Mouse (Mus musculus): ENCODE data around the gene Per3. TPM values are rescaled to one million over a fixed set of nuclear protein-coding genes. Genes with fewer than 3 reads are reported as not detected.

The Per3 gene
- polyA plus RNA-seq, 1 experiment = 0.03 TPM

- Histone ChIP-seq H3K27me3 (ENCODE audit: control insufficient read depth) (no peaks in the 10 kb centered on the region), H3K9me3 (ENCODE audit: control insufficient read depth, low read length) (no peaks in the 10 kb centered on the region), H3K4me1 (ENCODE audit: control insufficient read depth) (no peaks in the 10 kb centered on the region), H3K36me3 (ENCODE audit: control insufficient read depth) (no peaks in the 10 kb centered on the region; the same call in 1 of the 2 replicates), H3K4me3 (replicated peaks) (no peak overlapping the region)
- TF ChIP-seq GATA1 (IDR thresholded peaks at IDR 0.05; ENCODE audit: low read length) (no peak), TAL1 (IDR thresholded peaks at IDR 0.05; ENCODE audit: low read length) (no peak)
Measured at GRCm38 (mm10) chr4:151001397-151001796, 43.1 kb downstream of the Per3 start.

GRCm38 (mm10) chr4:150998626-150999025 lies 45.8 kb downstream of the Per3 start:
- H3K4me3 ChIP-seq (replicated peaks) = no peak overlapping the region
- H3K36me3 ChIP-seq (ENCODE audit: control insufficient read depth) = no peaks in the 10 kb centered on the region
- no peaks in the 10 kb centered on the region for H3K4me1 ChIP-seq (ENCODE audit: control insufficient read depth)

GRCm38 (mm10) chr4:150996797-150997196 lies 47.7 kb downstream of the Per3 start, which contains the start of gene Uts2:
Uts2 (plus strand) TSS chr4:150997097.
- H3K36me3 ChIP-seq (ENCODE audit: control insufficient read depth) = no peaks in the 10 kb centered on the region
- no peak within 1 kb of the TSS for H3K4me3 ChIP-seq (replicated peaks)
- H3K27me3 ChIP-seq (ENCODE audit: control insufficient read depth) = no peaks in the 10 kb centered on the region
- peaks cover 3% of the 10 kb centered on the region; the same call in 1 of the 2 replicates for H3K9me3 ChIP-seq (ENCODE audit: control insufficient read depth, low read length)
- TF ChIP-seq TAL1 (IDR thresholded peaks at IDR 0.05; ENCODE audit: low read length) (no peak), GATA1 (IDR thresholded peaks at IDR 0.05; ENCODE audit: low read length) (no peak)
- H3K4me1 ChIP-seq (ENCODE audit: control insufficient read depth) = no peaks in the 10 kb centered on the region

More at GRCm38 (mm10) chr4:150998626-150999025, 45.8 kb downstream of the Per3 start:
- TF ChIP-seq TAL1 (IDR thresholded peaks at IDR 0.05; ENCODE audit: low read length) = no peak
- TF ChIP-seq GATA1 (IDR thresholded peaks at IDR 0.05; ENCODE audit: low read length) = no peak
- no peaks in the 10 kb centered on the region for H3K9me3 ChIP-seq (ENCODE audit: control insufficient read depth, low read length)
- H3K27me3 ChIP-seq (ENCODE audit: control insufficient read depth) = no peaks in the 10 kb centered on the region

GRCm38 (mm10) chr4:150990148-150990547 lies 54.3 kb downstream of the Per3 start:
- Histone ChIP-seq H3K4me1 (ENCODE audit: control insufficient read depth) (no peaks in the 10 kb centered on the region), H3K9me3 (ENCODE audit: control insufficient read depth, low read length) (peaks cover 16% of the 10 kb centered on the region), H3K27me3 (ENCODE audit: control insufficient read depth) (no peaks in the 10 kb centered on the region), H3K4me3 (replicated peaks) (no peak overlapping the region), H3K36me3 (ENCODE audit: control insufficient read depth) (no peaks in the 10 kb centered on the region)
- TF ChIP-seq GATA1 (IDR thresholded peaks at IDR 0.05; ENCODE audit: low read length) (no peak), TAL1 (IDR thresholded peaks at IDR 0.05; ENCODE audit: low read length) (no peak)

GRCm38 (mm10) chr4:150980153-150980552 lies 64.3 kb downstream of the Per3 start:
- Histone ChIP-seq H3K36me3 (ENCODE audit: control insufficient read depth) (no peaks in the 10 kb centered on the region), H3K4me3 (replicated peaks) (no peak overlapping the region), H3K9me3 (ENCODE audit: control insufficient read depth, low read length) (peaks cover 5% of the 10 kb centered on the region; the same call in 1 of the 2 replicates), H3K4me1 (ENCODE audit: control insufficient read depth) (no peaks in the 10 kb centered on the region), H3K27me3 (ENCODE audit: control insufficient read depth) (no peaks in the 10 kb centered on the region)
- TF ChIP-seq GATA1 (IDR thresholded peaks at IDR 0.05; ENCODE audit: low read length) = no peak
- TF ChIP-seq TAL1 (IDR thresholded peaks at IDR 0.05; ENCODE audit: low read length) = no peak

GRCm38 (mm10) chr4:150979455-150979854 lies 65.0 kb downstream of the Per3 start:
- no peak overlapping the region for H3K4me3 ChIP-seq (replicated peaks)
- no peaks in the 10 kb centered on the region for H3K36me3 ChIP-seq (ENCODE audit: control insufficient read depth)
- H3K4me1 ChIP-seq (ENCODE audit: control insufficient read depth) = no peaks in the 10 kb centered on the region
- TF ChIP-seq GATA1 (IDR thresholded peaks at IDR 0.05; ENCODE audit: low read length) (no peak), TAL1 (IDR thresholded peaks at IDR 0.05; ENCODE audit: low read length) (no peak)
- no peaks in the 10 kb centered on the region for H3K27me3 ChIP-seq (ENCODE audit: control insufficient read depth)
- peaks cover 5% of the 10 kb centered on the region; the same call in 1 of the 2 replicates for H3K9me3 ChIP-seq (ENCODE audit: control insufficient read depth, low read length)

- TF ChIP-seq TAL1 (IDR thresholded peaks at IDR 0.05; ENCODE audit: low read length) = no peak
- TF ChIP-seq GATA1 (IDR thresholded peaks at IDR 0.05; ENCODE audit: low read length) = no peak
- H3K4me1 ChIP-seq (ENCODE audit: control insufficient read depth) = no peaks in the 10 kb centered on the region
- H3K27me3 ChIP-seq (ENCODE audit: control insufficient read depth) = no peaks in the 10 kb centered on the region
- no peak overlapping the region for H3K4me3 ChIP-seq (replicated peaks)
- H3K36me3 ChIP-seq (ENCODE audit: control insufficient read depth) = no peaks in the 10 kb centered on the region
- H3K9me3 ChIP-seq (ENCODE audit: control insufficient read depth, low read length) = peaks cover 5% of the 10 kb centered on the region; the same call in 1 of the 2 replicates
Measured at GRCm38 (mm10) chr4:150978156-150978910, 66.1 kb downstream of the Per3 start.

- no peak overlapping the region for H3K4me3 ChIP-seq (replicated peaks)
- TF ChIP-seq GATA1 (IDR thresholded peaks at IDR 0.05; ENCODE audit: low read length) (no peak), TAL1 (IDR thresholded peaks at IDR 0.05; ENCODE audit: low read length) (no peak)
- H3K36me3 ChIP-seq (ENCODE audit: control insufficient read depth) = no peaks in the 10 kb centered on the region
- H3K9me3 ChIP-seq (ENCODE audit: control insufficient read depth, low read length) = no peaks in the 10 kb centered on the region
- H3K27me3 ChIP-seq (ENCODE audit: control insufficient read depth) = no peaks in the 10 kb centered on the region
- H3K4me1 ChIP-seq (ENCODE audit: control insufficient read depth) = no peaks in the 10 kb centered on the region
Measured at GRCm38 (mm10) chr4:150975145-150975544, 69.3 kb downstream of the Per3 start.

GRCm38 (mm10) chr4:150973264-150973663 lies 71.2 kb downstream of the Per3 start:
- Histone ChIP-seq H3K9me3 (ENCODE audit: control insufficient read depth, low read length) (no peaks in the 10 kb centered on the region), H3K36me3 (ENCODE audit: control insufficient read depth) (no peaks in the 10 kb centered on the region), H3K4me3 (replicated peaks) (no peak overlapping the region), H3K4me1 (ENCODE audit: control insufficient read depth) (no peaks in the 10 kb centered on the region), H3K27me3 (ENCODE audit: control insufficient read depth) (no peaks in the 10 kb centered on the region)
- TF ChIP-seq TAL1 (IDR thresholded peaks at IDR 0.05; ENCODE audit: low read length) = no peak
- no peak for TF ChIP-seq GATA1 (IDR thresholded peaks at IDR 0.05; ENCODE audit: low read length)
